Mouse (Mus musculus): ENCODE measurements around the gene Il10rb. TPM values are rescaled to one million over a fixed set of nuclear protein-coding genes. Genes with fewer than 3 reads are reported as not detected.
A peak's percentile ranks its signal among the peaks of the same experiment; 100 is the strongest.

Il10rb gene
- polyA plus RNA-seq, 1 experiment from 2014 or later: 25.0 TPM

DNA sequence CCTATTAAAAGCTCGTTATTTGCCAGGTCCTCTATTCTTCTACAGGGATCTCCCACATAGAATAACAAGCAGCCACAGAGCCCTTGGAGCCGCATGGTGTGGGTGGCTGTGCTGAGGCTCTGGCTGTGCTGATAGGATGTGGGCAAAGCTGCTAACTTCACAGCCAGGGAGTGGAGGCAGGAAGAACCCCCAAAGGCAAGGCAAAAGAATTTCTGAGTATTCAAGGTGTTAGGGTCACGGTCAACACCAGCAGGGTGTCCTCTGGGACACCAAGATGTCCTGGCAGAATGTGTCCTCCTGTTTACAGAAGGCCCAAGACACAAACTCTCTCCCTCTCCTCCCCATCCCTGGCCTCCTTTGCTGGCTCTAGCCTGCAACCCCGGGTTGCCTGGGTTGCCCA, 36.5 kb downstream of the Il10rb start:
- H3K27ac ChIP-seq: peak overlapping the region; percentile 100
- WGBS (ENCODE audit: insufficient replicate concordance): 17% methylated on average over 4 of the region's 4 CpGs
- H3K9ac ChIP-seq: peak overlapping the region; percentile 74
- H3K36me3 ChIP-seq: no peaks in the 10 kb centered on the region
- H3K27me3 ChIP-seq: no peaks in the 10 kb centered on the region
- no peak overlapping the region for H3K4me3 ChIP-seq (replicated peaks)
- DNase-seq: peak; percentile 64
- peak; percentile 63 for ATAC-seq (ENCODE audit: low read depth)
- H3K9me3 ChIP-seq (replicated peaks): no peaks in the 10 kb centered on the region
- peak overlapping the region; percentile 71 for H3K4me2 ChIP-seq
- H3K4me1 ChIP-seq (replicated peaks): peaks cover 92% of the 10 kb centered on the region

DNA sequence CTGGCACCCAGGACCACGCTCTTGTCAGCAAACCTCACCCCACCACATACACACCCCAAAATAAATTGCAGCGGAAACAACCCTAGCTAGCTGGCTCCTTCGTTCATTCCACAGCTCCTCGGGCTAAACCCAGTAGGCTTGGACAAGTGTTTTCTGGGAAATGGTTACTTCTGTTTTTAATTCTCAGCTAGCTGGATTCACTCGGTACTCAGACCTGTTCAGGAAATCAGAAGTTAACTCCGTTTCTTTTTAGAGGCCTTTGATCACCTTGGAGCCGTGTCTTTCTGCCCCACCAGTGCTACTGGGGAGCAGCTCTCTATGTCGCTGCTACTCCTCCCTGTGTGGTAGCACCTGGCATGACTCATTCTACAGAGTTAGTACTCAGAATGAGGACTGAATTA, 37.2 kb downstream of the Il10rb start:
- DNase-seq (no peak), ATAC-seq (ENCODE audit: low read depth) (no peak)
- Histone ChIP-seq H3K27me3 (no peaks in the 10 kb centered on the region), H3K27ac (peak overlapping the region; percentile 100), H3K36me3 (no peaks in the 10 kb centered on the region), H3K9me3 (replicated peaks) (no peaks in the 10 kb centered on the region), H3K4me2 (peak overlapping the region; percentile 71), H3K4me3 (replicated peaks) (no peak overlapping the region), H3K9ac (peak overlapping the region; percentile 74), H3K4me1 (replicated peaks) (peaks cover 92% of the 10 kb centered on the region)
- 68% methylated on average over 8 of the region's 8 CpGs for WGBS (ENCODE audit: insufficient replicate concordance)

DNA sequence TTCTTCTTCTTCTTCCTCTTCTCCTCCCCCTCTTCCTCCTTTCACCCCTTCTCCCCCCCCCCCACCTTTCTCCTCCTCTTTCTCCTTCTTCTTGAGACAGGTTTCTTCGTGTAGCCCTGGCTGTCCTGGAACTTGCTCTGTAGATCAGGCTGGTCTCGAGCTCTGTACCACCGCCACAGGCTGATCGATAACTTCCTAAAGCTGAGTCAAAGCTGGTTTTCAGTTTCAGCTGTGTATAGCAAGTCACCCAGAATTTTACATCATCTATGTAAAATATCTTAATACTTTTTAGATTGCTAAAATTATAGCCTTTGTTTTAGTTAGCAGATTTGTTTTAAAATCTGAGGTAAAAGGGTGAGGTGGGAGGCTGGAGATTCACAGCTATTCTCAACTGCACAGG, 38.9 kb downstream of the Il10rb start:
- H3K9ac ChIP-seq: no peak overlapping the region
- no peak overlapping the region for H3K4me3 ChIP-seq (replicated peaks)
- H3K4me1 ChIP-seq (replicated peaks): peaks cover 92% of the 10 kb centered on the region
- no peak overlapping the region for H3K4me2 ChIP-seq
- DNase-seq: no peak
- no peaks in the 10 kb centered on the region for H3K9me3 ChIP-seq (replicated peaks)
- H3K27ac ChIP-seq: peak overlapping the region; percentile 90
- no peak for ATAC-seq (ENCODE audit: low read depth)
- 76% methylated on average over 4 of the region's 4 CpGs for WGBS (ENCODE audit: insufficient replicate concordance)
- H3K36me3 ChIP-seq: no peaks in the 10 kb centered on the region
- no peaks in the 10 kb centered on the region for H3K27me3 ChIP-seq

DNA sequence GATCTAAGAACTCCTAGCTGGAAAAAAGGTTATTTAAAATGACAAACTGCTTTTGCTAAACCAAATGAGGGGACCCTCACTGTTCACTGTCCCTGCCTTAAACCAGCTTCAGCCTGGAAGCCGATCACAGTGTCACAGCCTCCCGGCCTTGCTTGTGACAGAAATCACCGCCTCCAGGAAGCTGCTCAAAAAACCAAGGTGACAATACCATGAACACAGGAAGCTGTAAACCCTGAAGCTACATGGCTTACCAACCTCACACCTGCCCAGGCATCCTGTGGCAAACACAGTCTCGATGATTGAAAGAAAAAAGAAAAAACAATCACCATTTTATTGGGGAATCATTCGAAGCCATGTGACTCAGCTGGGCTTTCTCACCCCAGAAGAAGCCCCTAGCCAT, 39.6 kb downstream of the Il10rb start:
- Histone ChIP-seq H3K9ac (no peak overlapping the region), H3K27ac (peak overlapping the region; percentile 90), H3K4me3 (replicated peaks) (no peak overlapping the region), H3K4me2 (no peak overlapping the region), H3K36me3 (no peaks in the 10 kb centered on the region), H3K4me1 (replicated peaks) (peaks cover 92% of the 10 kb centered on the region), H3K9me3 (replicated peaks) (no peaks in the 10 kb centered on the region), H3K27me3 (no peaks in the 10 kb centered on the region)
- DNase-seq: no peak
- no peak for ATAC-seq (ENCODE audit: low read depth)
- WGBS (ENCODE audit: insufficient replicate concordance): 69% methylated on average over 5 of the region's 5 CpGs

DNA sequence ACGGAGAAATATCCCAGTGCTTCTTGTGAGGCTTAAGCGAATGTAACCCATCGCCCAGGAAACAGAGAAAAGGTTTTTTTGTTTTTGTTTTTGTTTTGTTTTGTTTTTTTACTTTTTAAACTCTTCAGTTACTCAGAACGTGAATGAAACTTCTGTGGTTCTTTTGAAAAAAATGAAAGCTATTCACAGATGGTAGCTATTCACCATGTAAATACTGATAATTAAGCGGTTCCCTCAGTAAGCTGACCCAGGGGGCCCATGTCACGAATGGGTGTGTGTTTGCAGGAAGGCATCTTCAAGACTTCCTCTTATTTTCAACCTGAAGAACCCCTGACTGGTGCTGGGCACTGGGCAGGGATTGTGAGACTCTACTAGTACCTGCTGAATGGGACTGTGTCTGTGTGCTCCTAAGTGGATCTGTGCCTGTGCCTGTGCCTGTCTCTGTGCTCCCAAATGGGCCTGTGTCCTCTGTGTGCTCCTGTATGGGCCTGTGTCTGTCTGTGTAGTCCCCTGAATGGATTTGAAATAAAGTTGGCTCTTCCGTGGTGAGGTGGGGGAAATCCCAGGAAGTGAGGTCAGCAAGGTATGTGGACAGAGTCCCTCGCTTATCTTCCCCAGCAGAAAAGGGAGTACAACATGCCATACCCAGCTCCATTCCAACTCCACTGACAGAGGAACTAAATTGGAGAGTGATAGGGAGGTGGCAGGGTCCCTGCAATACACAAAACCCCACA, 41.0 kb downstream of the Il10rb start:
- peak overlapping the region; percentile 64 for H3K9ac ChIP-seq
- ATAC-seq (ENCODE audit: low read depth): peak; percentile 30
- no peak for DNase-seq
- H3K4me3 ChIP-seq (replicated peaks): no peak overlapping the region
- 49% methylated on average over 8 of the region's 8 CpGs for WGBS (ENCODE audit: insufficient replicate concordance)
- H3K4me2 ChIP-seq: peak overlapping the region; percentile 44
- H3K4me1 ChIP-seq (replicated peaks): peaks cover 92% of the 10 kb centered on the region
- peak overlapping the region; percentile 90 for H3K27ac ChIP-seq
- H3K36me3 ChIP-seq: no peaks in the 10 kb centered on the region
- H3K9me3 ChIP-seq (replicated peaks): no peaks in the 10 kb centered on the region
- H3K27me3 ChIP-seq: no peaks in the 10 kb centered on the region

DNA sequence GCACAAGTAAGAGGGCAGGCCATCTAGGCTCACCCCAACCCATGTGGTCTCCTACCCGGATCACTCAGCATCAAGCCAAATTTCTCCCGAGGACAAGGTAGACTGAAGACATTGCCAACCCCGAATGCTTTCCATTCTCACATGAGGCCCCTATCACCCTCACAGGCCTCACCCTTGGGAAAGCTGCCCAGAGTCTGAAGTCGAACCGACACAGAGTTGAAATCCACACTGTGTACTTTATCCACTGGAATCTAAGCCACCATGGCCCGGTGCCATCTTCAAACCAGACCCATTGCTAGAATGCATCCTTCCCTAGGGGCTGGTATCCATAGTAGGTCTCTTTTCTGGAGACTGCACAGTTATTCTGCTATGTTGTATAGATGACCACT, 41.5 kb downstream of the Il10rb start:
- H3K9me3 ChIP-seq (replicated peaks): no peaks in the 10 kb centered on the region
- no peak overlapping the region for H3K4me3 ChIP-seq (replicated peaks)
- 74% methylated on average over 6 of the region's 6 CpGs for WGBS (ENCODE audit: insufficient replicate concordance)
- DNase-seq (no peak), ATAC-seq (ENCODE audit: low read depth) (peak; percentile 10; the same call in 1 of the 2 replicates)
- peak overlapping the region; percentile 44 for H3K4me2 ChIP-seq
- H3K36me3 ChIP-seq: no peaks in the 10 kb centered on the region
- H3K9ac ChIP-seq: peak overlapping the region; percentile 64
- H3K27ac ChIP-seq: peak overlapping the region; percentile 90
- no peaks in the 10 kb centered on the region for H3K27me3 ChIP-seq
- H3K4me1 ChIP-seq (replicated peaks): peaks cover 93% of the 10 kb centered on the region

DNA sequence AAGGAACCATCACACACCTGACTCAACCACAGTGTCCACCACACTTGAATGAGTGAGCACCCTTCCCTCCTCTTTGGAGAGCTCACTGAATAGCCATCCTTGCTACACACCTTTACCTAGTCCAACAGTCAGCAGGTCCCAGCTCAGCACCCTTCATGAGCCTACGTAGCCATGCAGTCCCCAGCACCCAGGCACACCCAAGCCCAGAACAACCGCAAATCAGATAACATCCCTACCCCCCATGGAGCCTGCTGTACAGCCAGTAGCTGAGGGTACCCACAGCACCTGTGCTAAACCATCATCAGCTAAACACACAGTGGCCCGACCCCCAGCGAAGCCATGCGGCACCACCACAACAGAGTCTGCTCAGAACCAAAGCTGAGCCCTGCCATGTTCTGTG, 42.1 kb downstream of the Il10rb start:
- 54% methylated on average over 5 of the region's 5 CpGs for WGBS (ENCODE audit: insufficient replicate concordance)
- no peak for DNase-seq
- H3K4me3 ChIP-seq (replicated peaks): no peak overlapping the region
- H3K9me3 ChIP-seq (replicated peaks): no peaks in the 10 kb centered on the region
- peaks cover 92% of the 10 kb centered on the region for H3K4me1 ChIP-seq (replicated peaks)
- peak overlapping the region; percentile 44 for H3K4me2 ChIP-seq
- ATAC-seq (ENCODE audit: low read depth): peak; percentile 79
- H3K27me3 ChIP-seq: no peaks in the 10 kb centered on the region
- H3K27ac ChIP-seq: peak overlapping the region; percentile 90
- H3K36me3 ChIP-seq: no peaks in the 10 kb centered on the region
- H3K9ac ChIP-seq: peak overlapping the region; percentile 64

DNA sequence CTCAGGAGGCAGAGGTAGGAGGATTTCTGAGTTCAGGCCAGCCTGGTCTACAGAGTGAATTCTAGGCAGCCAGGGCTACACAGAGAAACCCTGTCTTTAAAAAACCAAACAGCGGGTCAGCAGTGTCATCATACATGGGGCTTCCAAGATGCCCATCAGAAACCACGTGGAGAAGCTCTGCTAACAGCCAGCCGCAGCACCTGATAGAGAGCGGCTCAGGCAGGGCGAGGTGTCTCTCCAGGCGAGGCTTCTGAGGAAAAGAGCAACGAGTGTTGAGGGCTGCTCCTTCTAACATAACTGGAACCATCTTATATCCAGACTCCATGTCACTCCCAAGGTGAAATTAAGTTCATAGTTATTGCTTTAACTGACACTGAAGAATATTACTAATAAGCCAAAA, 42.9 kb downstream of the Il10rb start:
- peak overlapping the region; percentile 90 for H3K27ac ChIP-seq
- H3K4me1 ChIP-seq (replicated peaks): peaks cover 85% of the 10 kb centered on the region
- H3K4me2 ChIP-seq: no peak overlapping the region
- no peaks in the 10 kb centered on the region for H3K27me3 ChIP-seq
- no peaks in the 10 kb centered on the region for H3K9me3 ChIP-seq (replicated peaks)
- H3K36me3 ChIP-seq: no peaks in the 10 kb centered on the region
- no peak overlapping the region for H3K4me3 ChIP-seq (replicated peaks)
- ATAC-seq (ENCODE audit: low read depth): peak; percentile 68
- 32% methylated on average over 7 of the region's 7 CpGs for WGBS (ENCODE audit: insufficient replicate concordance)
- no peak for DNase-seq
- peak overlapping the region; percentile 64; the same call in 1 of the 2 replicates for H3K9ac ChIP-seq

DNA sequence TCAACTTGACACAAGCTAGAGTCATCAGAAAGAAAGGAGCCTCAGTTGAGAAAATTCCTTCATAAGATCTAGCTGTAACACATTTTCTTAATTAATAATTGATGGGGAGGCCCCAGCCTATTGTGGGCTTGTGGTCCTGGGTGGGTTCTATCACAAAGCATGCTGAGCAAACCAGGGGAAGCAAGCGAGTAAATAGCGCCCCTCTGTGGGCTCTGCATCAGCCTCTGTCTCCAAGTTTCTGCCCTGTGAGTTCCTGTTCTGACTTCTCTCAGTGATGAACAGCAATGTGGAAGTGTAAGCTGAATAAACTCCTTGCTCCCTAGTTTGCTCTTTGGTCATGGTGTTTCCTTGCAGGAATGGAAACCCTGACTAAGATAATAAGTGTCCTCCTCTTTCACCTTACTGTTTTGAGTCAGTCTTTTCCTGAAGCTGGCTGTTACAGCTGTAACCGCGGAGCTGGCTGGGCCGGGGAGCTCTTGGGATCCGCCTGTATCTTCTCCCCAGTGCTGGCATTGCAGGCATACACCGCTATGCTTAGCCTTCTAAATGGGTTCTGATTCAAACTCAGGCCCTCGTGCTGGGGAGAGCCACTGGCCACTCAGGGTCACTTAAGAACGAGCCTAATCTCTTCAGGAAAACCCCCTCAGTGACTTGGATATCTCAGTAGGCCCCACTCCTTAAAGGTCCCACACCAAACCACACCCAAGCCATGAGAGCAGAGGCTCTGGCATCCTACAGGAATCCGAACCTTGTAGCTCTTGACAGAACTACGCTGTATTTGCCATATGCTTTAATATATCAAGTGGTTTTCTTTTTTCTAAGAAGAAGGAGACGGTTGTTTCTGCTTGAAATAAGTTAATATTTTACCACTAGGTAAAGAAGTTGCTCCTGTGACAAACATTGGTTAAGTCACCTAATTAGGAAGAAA, 44.4 kb downstream of the Il10rb start:
- H3K4me3 ChIP-seq (replicated peaks): no peak overlapping the region
- peaks cover 77% of the 10 kb centered on the region for H3K4me1 ChIP-seq (replicated peaks)
- H3K27me3 ChIP-seq: no peaks in the 10 kb centered on the region
- H3K9ac ChIP-seq: peak overlapping the region; percentile 26; the same call in 1 of the 2 replicates
- WGBS (ENCODE audit: insufficient replicate concordance): 76% methylated on average over 12 of the region's 12 CpGs
- no peaks in the 10 kb centered on the region for H3K9me3 ChIP-seq (replicated peaks)
- DNase-seq (no peak), ATAC-seq (ENCODE audit: low read depth) (no peak)
- peak overlapping the region; percentile 90 for H3K27ac ChIP-seq
- no peaks in the 10 kb centered on the region for H3K36me3 ChIP-seq
- no peak overlapping the region for H3K4me2 ChIP-seq

DNA sequence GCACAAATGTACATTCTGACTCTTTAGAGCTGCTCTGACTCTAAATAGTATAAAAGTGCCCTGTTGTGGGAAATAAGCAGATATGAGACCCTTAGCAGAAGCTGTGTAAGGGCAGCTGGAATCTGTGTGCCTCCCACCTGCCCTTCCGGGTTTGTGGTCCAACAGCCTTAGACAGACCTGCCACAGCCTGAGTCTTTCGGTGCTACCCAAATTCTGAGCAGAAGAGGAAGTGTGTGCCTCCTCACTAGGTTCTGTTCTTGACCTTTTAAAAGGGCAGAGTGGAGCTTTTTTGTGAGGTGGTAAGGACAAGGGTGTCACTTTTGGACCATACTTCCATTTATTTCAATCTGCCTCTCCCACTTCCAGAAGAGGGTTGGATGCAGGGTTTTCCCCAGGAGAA, 46.0 kb downstream of the Il10rb start:
- H3K4me3 ChIP-seq (replicated peaks): no peak overlapping the region
- ATAC-seq (ENCODE audit: low read depth) (no peak), DNase-seq (no peak)
- H3K27ac ChIP-seq: peak overlapping the region; percentile 70
- peaks cover 61% of the 10 kb centered on the region for H3K4me1 ChIP-seq (replicated peaks)
- no peaks in the 10 kb centered on the region for H3K9me3 ChIP-seq (replicated peaks)
- H3K36me3 ChIP-seq: no peaks in the 10 kb centered on the region
- no peaks in the 10 kb centered on the region for H3K27me3 ChIP-seq
- H3K4me2 ChIP-seq: no peak overlapping the region
- 22% methylated on average over 2 of the region's 2 CpGs for WGBS (ENCODE audit: insufficient replicate concordance)
- H3K9ac ChIP-seq: no peak overlapping the region

DNA sequence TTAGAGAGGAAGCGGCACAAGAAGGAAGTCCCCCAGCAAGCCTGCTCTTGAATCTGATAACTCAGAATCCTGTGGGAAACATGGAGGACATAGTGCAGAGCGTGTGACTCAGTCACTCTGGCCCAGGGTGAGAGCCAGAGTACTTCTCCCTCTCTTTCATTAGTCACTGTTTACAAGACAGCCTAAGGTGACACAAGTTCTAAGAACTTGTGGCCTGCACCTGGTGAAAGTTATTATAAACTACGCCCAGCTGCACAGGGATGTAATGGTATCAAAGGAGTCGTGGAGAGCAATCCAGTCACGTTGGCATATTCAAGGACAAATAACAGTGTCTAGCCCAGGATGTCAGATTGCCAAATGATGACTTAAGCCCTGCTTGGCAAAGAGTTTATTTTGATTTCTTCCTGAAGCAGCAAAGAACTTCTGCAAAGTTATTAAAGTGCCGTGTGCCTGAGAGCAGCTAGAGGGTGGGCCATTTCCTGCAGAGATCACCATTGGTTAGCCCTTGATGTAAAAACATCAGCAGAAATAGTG, 46.5 kb downstream of the Il10rb start:
- H3K27ac ChIP-seq: peak overlapping the region; percentile 70
- ATAC-seq (ENCODE audit: low read depth): no peak
- H3K9ac ChIP-seq: 0 out of 2 replicates have a peak overlapping the region, but pooled peaks have one; percentile 9

More for the DNA sequence above, 46.5 kb downstream of the Il10rb start:
- Histone ChIP-seq H3K4me3 (replicated peaks) (no peak overlapping the region), H3K9me3 (replicated peaks) (no peaks in the 10 kb centered on the region), H3K36me3 (no peaks in the 10 kb centered on the region), H3K4me2 (no peak overlapping the region), H3K27me3 (no peaks in the 10 kb centered on the region), H3K4me1 (replicated peaks) (peaks cover 57% of the 10 kb centered on the region)
- DNase-seq: no peak
- WGBS (ENCODE audit: insufficient replicate concordance): 50% methylated on average over 6 of the region's 6 CpGs

Measured in liver, embryonic 13.5 days (tissue).